In genomic region chr2:103347417-103347891, GRCm38 (mm10) we compare ENCODE assay signal across 9 mouse cellular contexts. TPM values are rescaled to one million over a fixed set of nuclear protein-coding genes. Genes with fewer than 3 reads are reported as not detected.
DNase-seq lines count a peak whose midpoint lies in the region; ATAC-seq and TF ChIP-seq lines count a peak whose summit lies in the region.
"Had no signal": no experiment of that assay in that cellular context is flagged by ENCODE, and none has a peak within 500 bp of the region (broad histone marks: within the 10 kb centered on the region; RNA-seq: fewer than 3 reads in every experiment).

No protein-coding gene starts in this region.

- no peak overlapping the region for H3K9ac ChIP-seq in MEL (ENCODE audit: control insufficient read depth, low read depth, low read length, poor library complexity, severe bottlenecking)
- no peak overlapping the region for H3K9ac ChIP-seq in hindbrain, embryonic 14.5 days
- H3K9ac ChIP-seq: limb, embryonic 12.5 days had no signal

- no peaks in the 10 kb centered on the region; a peak in 1 of 4 replicates for H3K4me1 ChIP-seq in MEL (ENCODE audit: control insufficient read depth in 1 of 2, insufficient read depth in 2 of 2, low read length in 2 of 2)
- no peaks in the 10 kb centered on the region; the same call in 1 of the 2 replicates for H3K4me1 ChIP-seq in hindbrain, embryonic 14.5 days (replicated peaks; ENCODE audit: control insufficient read depth, insufficient read depth, low read length)
- H3K4me1 ChIP-seq: limb, embryonic 12.5 days had no signal

- no peaks in the 10 kb centered on the region for H3K79me2 ChIP-seq in MEL (ENCODE audit: control insufficient read depth, insufficient read depth, low read length, poor library complexity)

- H3K27ac ChIP-seq in MEL (ENCODE audit: control insufficient read depth, low read depth, low read length) = no peak overlapping the region
- H3K27ac ChIP-seq in hindbrain, embryonic 14.5 days = no peak overlapping the region
- H3K27ac ChIP-seq: limb, embryonic 12.5 days had no signal

- peak; percentile 90 for ATAC-seq in frontal cortex, adult (ENCODE audit: low TSS enrichment)
- ATAC-seq in hindbrain, embryonic 14.5 days (ENCODE audit: low FRiP score) = no peak

- TF ChIP-seq CTCF in MEL (IDR thresholded peaks at IDR 0.05 in 2 of 3, conservative IDR thresholded peaks at IDR 0.05 in 1 of 3; ENCODE audit: control insufficient read depth in 1 of 3, insufficient read depth in 1 of 3, low read depth in 2 of 3, low read length in 3 of 3, poor library complexity in 1 of 3, severe bottlenecking in 1 of 3) = peak; percentile 54 to 83 (median 73)

- TF ChIP-seq RAD21 in MEL (IDR thresholded peaks at IDR 0.05; ENCODE audit: low read depth, low read length) = peak; percentile 84

- no peak overlapping the region for H3K4me3 ChIP-seq in MEL (ENCODE audit: control insufficient read depth in 1 of 2, insufficient read depth in 1 of 2, low read depth in 2 of 2, low read length in 2 of 2)
- H3K4me3 ChIP-seq in hindbrain, embryonic 14.5 days (replicated peaks; ENCODE audit: low read length) = no peak overlapping the region
- H3K4me3 ChIP-seq: limb, embryonic 12.5 days had no signal

- TF ChIP-seq POLR2A in MEL (IDR thresholded peaks at IDR 0.05; ENCODE audit: control insufficient read depth in 1 of 2, insufficient read depth in 1 of 2, low read depth in 1 of 2, low read length in 2 of 2, poor library complexity in 1 of 2) = no peak

- no peak for TF ChIP-seq EP300 in MEL (IDR thresholded peaks at IDR 0.05; ENCODE audit: low read depth in 1 of 2, low read length in 2 of 2)

- H3K36me3 ChIP-seq in MEL (ENCODE audit: control insufficient read depth in 1 of 2, insufficient read depth in 2 of 2, low read length in 2 of 2) = peaks cover 0 to 4% of the 10 kb centered on the region in 2 experiments; a peak in 2 of 4 replicates
- H3K36me3 ChIP-seq in hindbrain, embryonic 14.5 days (replicated peaks; ENCODE audit: control insufficient read depth, insufficient read depth) = no peaks in the 10 kb centered on the region
- H3K36me3 ChIP-seq: limb, embryonic 12.5 days had no signal

- H3K9me3 ChIP-seq in MEL (replicated peaks; ENCODE audit: insufficient read depth, low read length) = no peaks in the 10 kb centered on the region
- H3K9me3 ChIP-seq in hindbrain, embryonic 14.5 days (ENCODE audit: control insufficient read depth, low read length) = no peaks in the 10 kb centered on the region
- H3K9me3 ChIP-seq: limb, embryonic 12.5 days had no signal

- H3K4me2 ChIP-seq in hindbrain, embryonic 14.5 days (replicated peaks) = peak overlapping the region; percentile 30; the same call in 1 of the 2 replicates
- H3K4me2 ChIP-seq: limb, embryonic 12.5 days had no signal

- peak; percentile 79 for DNase-seq in MEL (ENCODE audit: low read depth, low spot score)
- peak; percentile 45 for DNase-seq in c-Kit-positive CD71-negative TER-119-negative erythroid progenitor cells, embryonic 14.5 days (ENCODE audit: low read depth)
- peak; percentile 89 for DNase-seq in hindbrain, embryonic 14.5 days (ENCODE audit: low spot score)
- peak; percentile 71 to 78 for DNase-seq in layer of hippocampus, postnatal 14 days (ENCODE audit: low spot score in 2 of 2)
- DNase-seq in lung, postnatal 36 days = peak; percentile 80
- DNase-seq in retina, adult 2 months (ENCODE audit: low read depth, low spot score) = peak; percentile 44
- DNase-seq in urinary bladder, postnatal 14 days (ENCODE audit: low spot score) = peak; percentile 55

- no peaks in the 10 kb centered on the region for H3K27me3 ChIP-seq in MEL (ENCODE audit: control insufficient read depth in 1 of 2, insufficient read depth in 2 of 2, low read length in 2 of 2)
- H3K27me3 ChIP-seq in hindbrain, embryonic 14.5 days (ENCODE audit: control insufficient read depth, insufficient read depth, low read length) = no peaks in the 10 kb centered on the region

- WGBS in hindbrain, embryonic 14.5 days = 17% methylated on average over 5 of the region's 5 CpGs

TF ChIP-seq in MEL, 35 proteins besides CTCF, POLR2A, EP300 and RAD21:
- TF ChIP-seq POLR2AphosphoS5 (IDR thresholded peaks at IDR 0.05; ENCODE audit: borderline replicate concordance, low read depth, low read length) (no peak), ZNF384 (IDR thresholded peaks at IDR 0.05; ENCODE audit: low read depth, low read length) (no peak), ETS1 (IDR thresholded peaks at IDR 0.05; ENCODE audit: low read depth, low read length) (no peak), JUND (IDR thresholded peaks at IDR 0.05; ENCODE audit: low read depth, low read length) (0 out of 2 replicates have a peak, but pooled peaks have one; percentile 51), GATA1 (IDR thresholded peaks at IDR 0.05; ENCODE audit: low read depth, low read length) (peak; percentile 71), USF2 (IDR thresholded peaks at IDR 0.05; ENCODE audit: borderline replicate concordance in 1 of 2, insufficient read depth in 1 of 2, low read depth in 1 of 2, low read length in 2 of 2) (no peak), MYB (IDR thresholded peaks at IDR 0.05; ENCODE audit: low read depth, low read length) (no peak), ZKSCAN1 (IDR thresholded peaks at IDR 0.05; ENCODE audit: low read depth, low read length) (no peak), MAZ (IDR thresholded peaks at IDR 0.05; ENCODE audit: low read depth, low read length) (no peak), USF1 (IDR thresholded peaks at IDR 0.05; ENCODE audit: low read depth, low read length) (no peak), HCFC1 (IDR thresholded peaks at IDR 0.05; ENCODE audit: low read depth, low read length) (no peak), KAT2A (conservative IDR thresholded peaks at IDR 0.05; ENCODE audit: low read depth, low read length) (no peak), NRF1 (IDR thresholded peaks at IDR 0.05; ENCODE audit: insufficient read depth, low read depth, low read length, poor library complexity, severe bottlenecking) (no peak), ZC3H11A (IDR thresholded peaks at IDR 0.05; ENCODE audit: low read depth, low read length) (peak; percentile 82), MEF2A (IDR thresholded peaks at IDR 0.05; ENCODE audit: extremely low read depth, insufficient replicate concordance, low read depth, low read length, poor library complexity, severe bottlenecking) (no peak), MAFK (IDR thresholded peaks at IDR 0.05; ENCODE audit: borderline replicate concordance, low read depth, low read length) (no peak), MYC (IDR thresholded peaks at IDR 0.05; ENCODE audit: low read depth, low read length) (no peak), E2F4 (IDR thresholded peaks at IDR 0.05; ENCODE audit: borderline replicate concordance, low read depth, low read length) (no peak), SIN3A (IDR thresholded peaks at IDR 0.05; ENCODE audit: low read length) (0 out of 2 replicates have a peak, but pooled peaks have one; percentile 31), RCOR1 (IDR thresholded peaks at IDR 0.05; ENCODE audit: low read depth, low read length) (peak; percentile 58; the same call in 1 of the 2 replicates), SMC3 (IDR thresholded peaks at IDR 0.05; ENCODE audit: low read depth, low read length) (peak; percentile 78), NELFE (IDR thresholded peaks at IDR 0.05; ENCODE audit: low read depth, low read length) (no peak), MAX (IDR thresholded peaks at IDR 0.05; ENCODE audit: low read length) (no peak)

RNA-seq across cellular contexts. Expression of gene Ehf, which starts 44.4 kb away (rescaled TPM):
- not detected in 2 replicates for total RNA-seq in MEL (2012; rRNA removed)
- not detected for polyA plus RNA-seq in MEL (2012; ENCODE audit: insufficient read depth in 1 of 2, insufficient read length in 2 of 2, low read depth in 1 of 2, low replicate concordance in 2 of 2, missing spikeins in 1 of 2)
- 0.20 TPM in 1 of 2 replicates, not detected in the other for polyA plus RNA-seq in hindbrain, embryonic 14.5 days (2014; fragmentation: Nextera tagmentation; extraction: Ambion mirVana)
- not detected for total RNA-seq in layer of hippocampus, postnatal 14 days (2021)
